Mouse (Mus musculus) activated CD4-positive, CD25-positive, alpha-beta regulatory T cell (primary cell): ENCODE results near the gene Zfp128. TPM values are rescaled to one million over a fixed set of nuclear protein-coding genes. Genes with fewer than 3 reads are reported as not detected.

ENCODE experiments used
- polyA plus RNA-seq, 2 experiments: library from polyadenylated mRNA; unstranded; fragments of 100-300 nt; shearing (Covaris generic); gene quantifications; one replicate each; pipeline ENCODE4 v1.2.1; 2017

Gene Zfp128
- polyA plus RNA-seq = 1 to 10 TPM; 3.3 to 4.0 TPM

DNA sequence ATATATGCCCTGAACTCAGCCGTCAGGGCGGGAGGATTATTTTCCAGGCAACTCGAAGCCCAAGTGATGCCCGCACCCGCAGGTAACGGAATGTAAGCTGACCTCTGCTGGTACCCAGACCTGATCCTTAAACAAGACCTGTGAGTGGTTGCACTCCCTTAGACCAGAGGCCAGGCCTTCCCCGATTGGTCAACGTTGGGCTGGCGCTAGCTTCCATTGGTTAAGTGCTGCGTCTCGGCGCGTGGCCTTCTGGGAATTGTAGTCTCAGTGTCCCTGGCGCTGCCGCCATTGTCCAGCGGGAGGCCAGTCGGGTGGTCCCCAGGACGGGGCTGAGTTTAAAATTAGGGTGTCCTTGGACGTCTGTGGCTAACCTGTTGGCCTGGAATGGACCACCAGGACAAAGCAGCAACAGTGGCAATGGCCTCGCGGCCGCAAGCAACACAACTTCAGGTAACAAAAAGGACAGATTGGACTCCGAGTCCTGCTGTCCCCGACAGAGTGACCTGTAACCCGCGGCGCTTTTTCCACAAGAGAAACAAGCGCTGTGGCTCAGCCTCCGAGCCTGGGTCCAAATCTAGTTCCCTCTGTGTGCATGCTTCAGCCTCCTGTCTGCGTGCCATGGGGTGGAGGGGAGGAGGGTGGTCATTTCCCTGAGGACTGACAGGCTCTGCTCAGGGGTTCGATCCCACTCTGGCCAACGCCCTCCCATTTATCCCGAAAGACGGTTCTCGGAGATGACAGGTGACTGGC lies at the start of gene Zfp128:
Zfp128 (plus strand) TSS at position 267 of the 750 bp plus-strand sequence.

DNA sequence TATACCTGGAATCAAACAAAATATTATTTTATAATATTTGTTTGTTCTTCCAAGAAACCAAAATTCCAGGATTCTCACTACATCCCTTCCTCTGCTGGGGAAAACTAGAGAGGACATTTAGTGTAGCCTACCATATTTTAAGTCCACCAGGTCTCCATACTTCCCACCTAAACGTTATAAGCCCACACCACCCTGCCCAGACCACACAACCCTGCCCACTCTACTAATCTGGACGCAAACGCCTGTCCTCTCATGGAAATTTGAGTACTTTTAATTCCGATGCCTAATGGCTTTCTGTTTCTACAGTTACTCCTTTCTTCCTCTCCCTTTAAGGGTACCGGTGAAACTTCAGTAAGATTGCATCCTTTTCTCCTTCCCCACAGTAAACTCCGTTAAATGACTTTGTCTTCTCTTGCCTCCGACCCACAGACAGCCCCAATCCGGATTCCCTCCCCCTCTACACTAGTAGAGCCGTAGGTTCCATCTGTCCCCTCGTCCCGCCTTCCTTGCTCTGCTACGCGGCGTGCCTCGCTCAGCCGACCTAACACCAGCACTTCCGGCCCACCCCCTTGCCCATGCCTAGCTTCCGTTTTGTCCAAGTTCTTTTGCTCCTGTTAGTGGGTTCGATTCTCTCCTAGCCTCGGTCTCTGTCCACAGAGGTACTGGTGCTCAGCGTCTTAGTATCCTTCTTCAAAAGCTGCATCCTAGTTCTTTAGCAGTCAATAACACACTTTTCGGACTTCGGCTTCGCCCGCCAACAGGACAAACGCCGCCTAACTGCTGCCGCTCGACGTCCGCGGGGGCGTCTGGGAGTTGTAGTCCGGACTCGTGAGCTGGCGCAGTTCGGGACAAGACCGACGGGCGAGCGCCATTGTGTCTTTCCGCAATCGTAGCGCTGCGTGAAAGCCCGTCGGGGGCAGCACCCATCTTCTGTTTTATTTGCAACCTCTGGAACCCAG lies 46.5 kb upstream of the Zfp128 start, which contains the start of gene Zfp110:
Zfp110 (plus strand) TSS at position 600 of the 959 bp plus-strand sequence.

DNA sequence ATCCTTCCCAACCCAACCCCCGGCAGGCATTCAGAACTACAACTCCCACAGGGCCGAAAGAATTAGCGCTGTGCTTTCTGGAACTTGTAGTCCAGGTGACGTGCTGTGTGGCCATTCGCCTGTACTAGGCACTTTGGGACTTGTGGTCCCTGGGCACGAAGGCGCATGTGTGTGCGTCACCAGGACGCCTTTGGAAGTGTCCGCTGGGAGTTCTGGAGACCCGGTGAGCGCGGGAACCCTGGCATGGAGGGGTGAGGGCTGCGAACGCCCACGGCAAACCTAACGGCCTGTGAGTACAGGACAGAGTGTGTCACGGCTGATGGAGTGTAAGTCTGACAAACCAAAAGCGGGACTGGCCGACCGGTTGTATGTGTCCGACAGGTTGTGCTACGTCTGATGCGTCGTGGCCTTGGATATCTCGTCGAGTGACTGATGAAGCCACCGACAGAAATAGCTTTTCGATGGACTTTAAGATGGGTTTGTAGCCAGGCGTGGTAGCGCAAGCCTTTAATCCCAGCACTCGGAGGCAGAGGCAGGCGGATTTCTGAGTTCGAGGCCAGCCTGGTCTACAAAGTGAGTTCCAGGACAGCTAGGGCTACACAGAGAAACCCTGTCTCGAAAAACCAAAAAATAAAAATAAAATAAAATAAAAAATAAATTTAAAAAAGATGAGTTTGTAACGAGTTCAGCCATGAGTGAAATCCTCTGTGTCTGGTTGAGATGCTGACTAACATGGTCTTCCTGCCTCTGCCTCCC lies 16.9 kb downstream of the Zfp128 start, which contains the start of gene Zscan22:
Zscan22 (plus strand) TSS at position 161 of the 756 bp plus-strand sequence.

DNA sequence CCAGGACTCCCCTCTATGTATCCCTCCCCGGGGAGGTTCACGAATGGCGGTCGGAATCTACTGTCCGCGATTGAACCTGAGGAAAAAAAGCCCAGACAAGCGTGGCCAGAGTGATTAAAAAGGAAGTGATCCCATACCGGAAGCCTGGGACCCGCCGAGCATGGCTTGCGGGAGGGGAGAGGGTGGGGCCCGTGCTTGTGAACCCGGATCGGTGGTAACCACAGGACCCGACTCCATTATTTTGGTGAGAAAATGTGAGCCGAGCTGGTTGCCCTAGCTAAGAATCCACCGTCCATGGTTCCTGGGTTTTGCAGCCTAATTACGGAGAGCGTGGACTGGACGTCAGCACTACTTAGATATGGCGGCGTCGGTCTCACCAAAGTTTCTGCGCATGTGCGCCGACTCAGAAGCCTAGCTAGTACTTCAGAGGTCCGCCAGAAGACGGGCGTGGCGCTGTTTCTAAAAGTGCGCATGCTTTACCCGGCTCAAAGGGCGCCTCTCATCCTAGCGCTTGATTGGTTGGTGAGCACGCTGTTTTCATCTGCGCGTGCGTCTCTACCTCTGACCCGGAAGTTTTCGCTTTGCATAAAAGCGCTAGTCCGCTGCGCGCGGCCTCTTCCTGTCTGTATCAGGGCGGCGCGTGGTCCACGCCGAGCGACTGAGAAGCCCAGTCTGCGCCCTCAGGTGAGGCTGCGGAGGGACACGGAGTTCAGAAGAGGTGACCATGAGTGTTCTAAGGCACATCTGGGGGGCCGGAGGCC lies 40.9 kb downstream of the Zfp128 start, which contains the start of gene Rps5:
Rps5 (plus strand) TSS at position 586 of the 761 bp plus-strand sequence.

DNA sequence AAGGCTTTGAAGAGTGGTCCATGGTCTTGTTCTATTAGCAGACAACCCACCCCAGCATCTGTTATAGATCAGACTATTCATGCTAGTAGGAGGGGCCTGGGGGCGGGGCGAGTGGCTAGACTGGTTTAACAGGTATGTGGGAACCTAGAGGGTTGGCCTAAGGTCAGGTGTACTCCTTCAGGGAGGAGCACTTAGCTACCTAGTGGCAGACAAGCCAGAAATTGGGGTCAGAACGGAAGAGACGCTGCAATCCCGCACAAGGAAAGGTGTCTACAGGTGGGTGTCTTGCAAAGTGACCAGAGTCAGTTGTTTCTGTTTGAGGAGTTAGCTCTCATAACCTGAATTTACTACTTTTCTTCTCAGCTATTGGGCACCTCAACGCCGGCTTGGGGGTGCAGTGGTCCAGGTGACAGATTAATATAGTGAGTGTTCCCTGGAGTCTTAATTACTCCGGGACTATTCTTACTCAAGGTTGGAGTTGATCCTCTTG lies 46.3 kb downstream of the Zfp128 start, which contains the start of gene Rnf225:
Rnf225 (plus strand) TSS at position 226 of the 490 bp plus-strand sequence.

Other genes starting within 250 kb of the Zfp128 start
- gene Vmn2r54, start 240.9 kb upstream of the Zfp128 start, polyA plus RNA-seq = not detected
- not detected for gene Vmn2r55, start 196.2 kb upstream of the Zfp128 start, polyA plus RNA-seq
- gene Vmn2r56, start 146.2 kb upstream of the Zfp128 start, polyA plus RNA-seq = under 1 TPM in 1 of 2 experiments, not detected in 1; 0.14 TPM
- 1 to 10 TPM in 1 of 2 experiments, under 1 TPM in 1; 0.31 to 1.8 TPM for gene Zscan18, start 77.5 kb upstream of the Zfp128 start, polyA plus RNA-seq
- gene Zfp329, start 62.3 kb upstream of the Zfp128 start, polyA plus RNA-seq = 10 to 100 TPM; 13.2 to 14.9 TPM
- gene Zfp110, start 46.4 kb upstream of the Zfp128 start, polyA plus RNA-seq = 10 to 100 TPM; 47.8 to 63.7 TPM
- 10 to 100 TPM; 10.0 to 10.3 TPM for gene Zscan22, start 16.6 kb downstream of the Zfp128 start, polyA plus RNA-seq
- gene Rps5, start 41.1 kb downstream of the Zfp128 start, polyA plus RNA-seq = 1,000 to 10,000 TPM in 1 of 2 experiments, 100 to 1,000 TPM in 1; 744 to 1,333 TPM
- gene Rnf225, start 46.2 kb downstream of the Zfp128 start, polyA plus RNA-seq = under 1 TPM; 0.12 to 0.27 TPM
- gene Zfp324, start 84.7 kb downstream of the Zfp128 start, polyA plus RNA-seq = 1 to 10 TPM; 5.5 to 6.0 TPM
- gene Zfp446, start 96.7 kb downstream of the Zfp128 start, polyA plus RNA-seq = 1 to 10 TPM; 6.5 to 7.0 TPM
- under 1 TPM; 0.12 to 0.55 TPM for gene Slc27a5, start 117.0 kb downstream of the Zfp128 start, polyA plus RNA-seq
- gene Trim28, start 117.9 kb downstream of the Zfp128 start, polyA plus RNA-seq = 100 to 1,000 TPM in 1 of 2 experiments, 10 to 100 TPM in 1; 94.6 to 147 TPM
- gene Zbtb45, start 128.9 kb downstream of the Zfp128 start, polyA plus RNA-seq = 10 to 100 TPM; 23.0 to 27.9 TPM
- 100 to 1,000 TPM; 252 to 275 TPM for gene Chmp2a, start 153.6 kb downstream of the Zfp128 start, polyA plus RNA-seq
- gene Ube2m, start 157.1 kb downstream of the Zfp128 start, polyA plus RNA-seq = 100 to 1,000 TPM; 185 to 192 TPM
- gene Mzf1, start 173.6 kb downstream of the Zfp128 start, polyA plus RNA-seq = under 1 TPM; 0.30 to 0.39 TPM
- not detected for gene Vmn1r85, start 214.0 kb downstream of the Zfp128 start, polyA plus RNA-seq
- gene Vmn1r86, start 238.7 kb downstream of the Zfp128 start, polyA plus RNA-seq = under 1 TPM; 0.04 to 0.17 TPM